ENCODE assay signal across 8 mouse cellular contexts in genomic region chrX:96006395-96006794, GRCm38 (mm10). TPM values are rescaled to one million over a fixed set of nuclear protein-coding genes. Genes with fewer than 3 reads are reported as not detected.
A peak's percentile ranks its signal among the peaks of the same experiment; 100 is the strongest.
DNase-seq lines count a peak whose midpoint lies in the region; ATAC-seq and TF ChIP-seq lines count a peak whose summit lies in the region.
"Had no signal": no experiment of that assay in that cellular context is flagged by ENCODE, and none has a peak within 500 bp of the region (broad histone marks: within the 10 kb centered on the region; RNA-seq: fewer than 3 reads in every experiment).

No protein-coding gene starts in this region.

- no peak for TF ChIP-seq EP300 in heart, adult 2 months (IDR thresholded peaks at IDR 0.05; ENCODE audit: insufficient read depth, low read depth, low read length)

- H3K4me1 ChIP-seq in heart, adult 2 months (ENCODE audit: control insufficient read depth, insufficient read depth, low read length) = no peaks in the 10 kb centered on the region
- H3K4me1 ChIP-seq in lung, embryonic 14.5 days (ENCODE audit: insufficient read depth) = no peaks in the 10 kb centered on the region
- H3K4me1 ChIP-seq: kidney, embryonic 15.5 days had no signal

- no peak overlapping the region for H3ac ChIP-seq in C2C12 (ENCODE audit: control insufficient read depth, insufficient read length, low read depth)

- no peak overlapping the region for H3K27ac ChIP-seq in heart, adult 2 months
- H3K27ac ChIP-seq in lung, embryonic 14.5 days (ENCODE audit: low read depth) = no peak overlapping the region
- H3K27ac ChIP-seq: kidney, embryonic 15.5 days had no signal

- no peaks in the 10 kb centered on the region for H3K79me3 ChIP-seq in C2C12 (ENCODE audit: low read depth)

- 53% methylated on average over 6 of the region's 6 CpGs for WGBS in heart, adult 2 months
- WGBS in lung, embryonic 14.5 days = 60% methylated on average over 6 of the region's 6 CpGs

- no peak overlapping the region for H3K9ac ChIP-seq in heart, adult 2 months (ENCODE audit: low read depth, low read length)
- no peak overlapping the region for H3K9ac ChIP-seq in lung, embryonic 14.5 days
- H3K9ac ChIP-seq: kidney, embryonic 15.5 days had no signal

- H3K9me3 ChIP-seq in lung, embryonic 14.5 days (ENCODE audit: low read depth, low read length) = no peaks in the 10 kb centered on the region
- H3K9me3 ChIP-seq: kidney, embryonic 15.5 days had no signal

- intact Hi-C loops in heart, adult 2 months (cut with DNase I) = loop anchor here (2.0 to 5.0 kb wide), 3 partner anchors 172 to 871 kb away; no protein-coding TSS in a partner anchor
- intact Hi-C loops in left cerebral cortex, postnatal 10 days (cut with DNase I) = loop anchor here (2.0 kb wide), 1 partner anchor 872 kb away; no protein-coding TSS in a partner anchor

- TF ChIP-seq CTCF in heart, adult 2 months (IDR thresholded peaks at IDR 0.05) = peak; percentile 69
- TF ChIP-seq CTCF in lung, embryonic 14.5 days (IDR thresholded peaks at IDR 0.05; ENCODE audit: low read depth) = peak; percentile 25; the same call in 1 of the 2 replicates
- TF ChIP-seq CTCF in C2C12 (IDR thresholded peaks at IDR 0.05; ENCODE audit: control insufficient read depth, insufficient read depth, insufficient read length) = peak; percentile 2

- H3K4me3 ChIP-seq in heart, adult 2 months = no peak overlapping the region
- H3K4me3 ChIP-seq in lung, embryonic 14.5 days (ENCODE audit: low read depth, low read length) = no peak overlapping the region
- H3K4me3 ChIP-seq in C2C12 (ENCODE audit: insufficient read depth, poor library complexity, severe bottlenecking) = no peak overlapping the region
- H3K4me3 ChIP-seq: kidney, embryonic 15.5 days had no signal

- DNase-seq in heart, adult 2 months = no peak
- no peak for DNase-seq in heart, adult 8-10 months (ENCODE audit: low spot score)
- peak; percentile 33 for DNase-seq in lung, embryonic 14.5 days
- no peak for DNase-seq in lung, postnatal 4 days
- peak; percentile 2 for DNase-seq in ZHBTc4 (ENCODE audit: low read depth, low spot score)
- DNase-seq in left cerebral cortex, postnatal 10 days (ENCODE audit: extremely low spot score in 1 of 2, low spot score in 2 of 2) = no peak

- no peak for ATAC-seq in lung, embryonic 14.5 days (ENCODE audit: insufficient read depth)

- no peaks in the 10 kb centered on the region for H3K79me2 ChIP-seq in heart, adult 2 months (replicated peaks; ENCODE audit: control insufficient read depth, insufficient read depth, low read length)
- no peaks in the 10 kb centered on the region for H3K79me2 ChIP-seq in C2C12 (ENCODE audit: control insufficient read depth, insufficient read depth)

- H3K4me2 ChIP-seq in lung, embryonic 14.5 days = no peak overlapping the region
- H3K4me2 ChIP-seq: kidney, embryonic 15.5 days had no signal

- no peak for TF ChIP-seq POLR2A in heart, adult 2 months (IDR thresholded peaks at IDR 0.05; ENCODE audit: insufficient read depth, low read depth, low read length)

- no peaks in the 10 kb centered on the region for H3K36me3 ChIP-seq in heart, adult 2 months (ENCODE audit: control insufficient read depth, insufficient read depth, low read length)
- H3K36me3 ChIP-seq in lung, embryonic 14.5 days (ENCODE audit: insufficient read depth) = no peaks in the 10 kb centered on the region
- H3K36me3 ChIP-seq in C2C12 (ENCODE audit: control insufficient read depth, insufficient read depth) = no peaks in the 10 kb centered on the region
- H3K36me3 ChIP-seq: kidney, embryonic 15.5 days had no signal

- no peaks in the 10 kb centered on the region for H3K27me3 ChIP-seq in heart, adult 2 months (ENCODE audit: control insufficient read depth, insufficient read depth, low read length)
- no peaks in the 10 kb centered on the region for H3K27me3 ChIP-seq in lung, embryonic 14.5 days (ENCODE audit: insufficient read depth, low read length)
- H3K27me3 ChIP-seq in C2C12 (ENCODE audit: control insufficient read depth, insufficient read depth, insufficient read length) = no peaks in the 10 kb centered on the region

TF ChIP-seq in C2C12, 6 proteins besides CTCF, POLR2A, EP300 and RAD21:
- TF ChIP-seq FOSL1 (IDR thresholded peaks at IDR 0.05; ENCODE audit: insufficient read depth, low read length, poor library complexity, severe bottlenecking) = no peak
- TF ChIP-seq MYOG (IDR thresholded peaks at IDR 0.05; ENCODE audit: control insufficient read depth, extremely low read depth, insufficient read length) = no peak
- no peak for TF ChIP-seq CEBPB (IDR thresholded peaks at IDR 0.05; ENCODE audit: low read depth)
- no peak for TF ChIP-seq MAX (IDR thresholded peaks at IDR 0.05)

RNA-seq across cellular contexts. Expression of gene Las1l, which starts 49.6 kb away (rescaled TPM):
- 10 to 100 TPM; 34.5 to 40.3 TPM for total RNA-seq in heart, adult 2 months (2021)
- polyA plus RNA-seq in heart, adult 2 months (2012; rRNA removed) = 19.1 and 27.9 TPM in 2 replicates
- 10 to 100 TPM; 36.5 to 41.1 (median 39.1) TPM for total RNA-seq in heart, adult 8-10 months (2022)
- polyA plus RNA-seq in lung, embryonic 14.5 days (2014; fragmentation: Nextera tagmentation; extraction: Ambion mirVana) = 36.8 and 43.6 TPM in 2 replicates
- 26.4 TPM for polyA plus RNA-seq in C2C12 (2012; fragmentation: generic; extraction: Trizol)
- total RNA-seq in left cerebral cortex, postnatal 10 days (2021) = 10 to 100 TPM; 69.7 to 77.1 TPM

Comparison
In these comparisons a context has a peak if more than half of its experiments do, and no peak if none do; other contexts are left out.
1. DNase-seq: peak in lung, embryonic 14.5 days (single experiment) and ZHBTc4 (single experiment); none in heart, adult 2 months (0 of 2), heart, adult 8-10 months (single experiment), lung, postnatal 4 days (0 of 2) and left cerebral cortex, postnatal 10 days (0 of 2).
2. CTCF ChIP-seq: peak in every context shown above with its lines; median percentile 69 in heart, adult 2 months; 25 in lung, embryonic 14.5 days; 2 in C2C12.